Mouse (Mus musculus) spleen, adult 2 months (tissue): Measurements from ENCODE around the gene Tbc1d24.

Experiments used
- CTCF ChIP-seq: fragments of 200-500 bp; IDR thresholded peaks from 2 replicates; pipeline ENCODE4 v1.5.1; 2011; ENCODE audit warnings: mild to moderate bottlenecking, inconsistent platforms; ENCODE audit not compliant: insufficient read depth, insufficient read length, insufficient replicate concordance; ENCODE audit errors: extremely low read depth
- POLR2A ChIP-seq: fragments of 200-500 bp; IDR thresholded peaks from 2 replicates; pipeline ENCODE4 v1.6.1; 2011; ENCODE audit warnings: low read depth, low read length, inconsistent platforms

DNA sequence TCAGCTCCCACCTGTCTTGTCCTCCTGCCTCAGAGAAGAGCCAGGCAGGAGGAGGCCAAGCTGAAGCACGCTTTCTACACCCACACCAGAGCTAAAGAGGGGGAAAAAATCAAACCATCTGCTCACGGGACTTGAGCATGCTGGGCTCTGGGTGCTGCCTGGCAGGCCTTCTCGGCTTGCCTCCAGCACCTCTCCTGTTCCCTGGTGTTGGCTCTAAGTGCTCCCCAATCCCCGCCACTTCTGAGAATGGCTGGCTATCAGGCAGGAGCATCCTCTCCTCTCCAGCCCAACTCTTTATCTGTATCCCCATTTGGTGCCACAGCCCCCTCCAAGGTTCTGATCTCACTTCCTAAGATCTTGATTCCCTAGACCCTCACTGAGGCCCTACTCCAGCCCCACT is 6.1 kb downstream of the Tbc1d24 start:
- TF ChIP-seq CTCF (no peak), POLR2A (no peak)
